Mouse (Mus musculus) stomach, embryonic 16.5 days (tissue): ENCODE measurements around the gene Krtcap2. TPM values are rescaled to one million over a fixed set of nuclear protein-coding genes. Genes with fewer than 3 reads are reported as not detected.

Experiments used
- ATAC-seq: fragments of 200-750 bp; cut with Nextera tagmentation; 2 replicates; pipeline ENCODE4 v1.8.0; 2017; ENCODE audit warnings: moderate number of reproducible peaks, moderate TSS enrichment; ENCODE audit not compliant: insufficient read depth, low FRiP score
- H3K27ac ChIP-seq: fragments of 300-500 bp; sonication (generic); 2 replicates; pipeline ENCODE4 v1.5.1; 2014; ENCODE audit warnings: low read length
- H3K27me3 ChIP-seq: fragments of 300-500 bp; sonication (generic); 2 replicates; pipeline ENCODE4 v1.6.1; 2014; ENCODE audit warnings: low read length, control low read depth, mixed read lengths; ENCODE audit not compliant: control insufficient read depth, insufficient read depth
- H3K36me3 ChIP-seq: fragments of 300-500 bp; sonication (generic); 2 replicates; pipeline ENCODE4 v1.6.1; 2014; ENCODE audit warnings: low read length; ENCODE audit not compliant: control insufficient read depth, insufficient read depth
- H3K4me1 ChIP-seq: fragments of 300-500 bp; sonication (generic); 2 replicates; pipeline ENCODE4 v1.6.1; 2014; ENCODE audit warnings: low read length, control low read depth, mixed read lengths; ENCODE audit not compliant: control insufficient read depth, insufficient read depth
- H3K4me2 ChIP-seq: fragments of 300-500 bp; sonication (generic); 2 replicates; pipeline ENCODE4 v1.6.1; 2014; ENCODE audit warnings: low read depth, low read length, mixed read lengths
- H3K4me3 ChIP-seq: fragments of 300-500 bp; sonication (generic); replicated peaks from 2 replicates; pipeline ENCODE4 v1.5.1; 2014; ENCODE audit warnings: mild to moderate bottlenecking, low read length
- H3K9ac ChIP-seq: fragments of 300-500 bp; sonication (generic); 2 replicates; pipeline ENCODE4 v1.6.1; 2014; ENCODE audit warnings: low read length
- H3K9me3 ChIP-seq: fragments of 300-500 bp; sonication (generic); replicated peaks from 2 replicates; pipeline ENCODE4 v1.6.1; 2016; ENCODE audit warnings: low read length, control low read depth; ENCODE audit not compliant: control insufficient read depth
- WGBS: fragments of 180-500 bp; shearing (Covaris S2); extraction: QIAGEN DNeasy Blood & Tissue Kit; methylation state at CpG from one replicate; pipeline ENCODE4 v1.1.7; 2014; 5-methylcytosine and 5-hydroxymethylcytosine counted together
- polyA plus RNA-seq: library from polyadenylated mRNA; unstranded; fragments of >200 nt; fragmentation: Nextera tagmentation; extraction: Ambion mirVana; gene quantifications from 2 replicates; pipeline ENCODE4 v1.2.1, GENCODE M21; 2015

The Krtcap2 gene
- polyA plus RNA-seq, 1 experiment from 2014 or later, result 325 TPM

DNA sequence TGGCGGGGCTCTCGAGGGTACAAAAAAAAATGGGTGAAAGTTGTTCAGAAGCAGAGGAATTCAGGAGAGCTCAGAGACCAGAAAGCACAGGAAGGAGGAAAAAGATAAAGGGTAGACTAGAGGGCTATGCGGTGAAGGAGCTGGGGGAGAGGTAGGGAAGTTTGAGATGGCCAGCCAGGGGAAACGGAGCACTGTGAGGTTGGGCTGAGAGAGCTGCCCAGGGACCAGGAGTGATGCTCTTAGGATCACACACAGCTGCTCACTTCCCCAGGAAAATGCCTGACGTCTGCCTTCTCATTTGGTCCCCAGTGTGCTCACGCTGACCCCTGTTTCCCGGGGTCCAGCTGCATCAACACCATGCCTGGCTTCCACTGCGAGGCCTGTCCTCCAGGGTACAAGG lies 26.2 kb upstream of the Krtcap2 start:
- no peak overlapping the region for H3K27ac ChIP-seq

DNA sequence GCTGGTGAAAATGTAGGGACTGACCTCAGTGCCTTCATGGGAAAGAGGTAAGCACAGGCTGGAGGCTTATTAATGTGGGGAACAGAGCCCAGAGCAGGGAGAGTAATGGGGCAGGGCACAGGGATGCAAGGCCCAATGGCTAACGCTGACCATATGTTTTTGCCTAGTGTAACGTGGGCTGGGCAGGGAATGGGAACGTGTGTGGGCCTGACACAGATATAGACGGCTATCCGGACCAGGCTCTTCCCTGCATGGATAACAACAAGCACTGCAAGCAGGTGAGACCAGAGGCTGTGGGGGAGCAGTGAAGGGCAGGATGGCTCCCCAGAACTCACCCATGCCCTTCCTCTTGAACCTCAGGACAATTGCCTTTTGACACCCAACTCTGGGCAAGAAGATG lies 24.6 kb upstream of the Krtcap2 start:
- Histone ChIP-seq H3K9ac (no peak overlapping the region), H3K4me1 (peaks cover 5% of the 10 kb centered on the region), H3K4me2 (no peak overlapping the region), H3K27ac (no peak overlapping the region), H3K36me3 (no peaks in the 10 kb centered on the region), H3K4me3 (no peak overlapping the region), H3K27me3 (no peaks in the 10 kb centered on the region; the same call in 1 of the 2 replicates), H3K9me3 (no peaks in the 10 kb centered on the region)
- 82% methylated on average over 5 of the region's 5 CpGs for WGBS
- ATAC-seq, result no peak

More for the DNA sequence above, 26.2 kb upstream of the Krtcap2 start:
- 37% methylated on average over 8 of the region's 8 CpGs for WGBS
- Histone ChIP-seq H3K36me3 (no peaks in the 10 kb centered on the region), H3K27me3 (no peaks in the 10 kb centered on the region), H3K4me2 (no peak overlapping the region), H3K9ac (peak overlapping the region; percentile 27; the same call in 1 of the 2 replicates), H3K9me3 (no peaks in the 10 kb centered on the region), H3K4me3 (no peak overlapping the region), H3K4me1 (peaks cover 12% of the 10 kb centered on the region)
- no peak for ATAC-seq

DNA sequence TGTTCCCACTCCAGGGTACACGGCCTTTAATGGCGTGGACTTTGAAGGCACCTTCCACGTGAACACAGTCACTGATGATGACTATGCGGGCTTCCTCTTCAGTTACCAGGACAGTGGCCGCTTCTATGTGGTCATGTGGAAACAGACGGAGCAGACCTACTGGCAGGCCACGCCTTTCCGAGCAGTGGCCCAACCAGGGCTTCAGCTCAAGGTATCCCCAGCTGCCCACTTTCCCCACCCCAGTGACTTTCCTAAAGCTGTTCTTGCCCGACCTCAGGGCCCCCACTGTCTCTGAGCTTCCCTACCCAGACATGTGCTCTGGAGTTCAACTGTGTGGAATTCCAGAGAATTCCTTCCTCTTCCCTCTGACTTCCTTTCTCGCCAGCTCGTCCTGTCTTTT lies 21.0 kb upstream of the Krtcap2 start:
- Histone ChIP-seq H3K36me3 (no peaks in the 10 kb centered on the region), H3K4me1 (peaks cover 28% of the 10 kb centered on the region), H3K9ac (no peak overlapping the region), H3K9me3 (no peaks in the 10 kb centered on the region), H3K27ac (no peak overlapping the region), H3K4me2 (no peak overlapping the region), H3K27me3 (no peaks in the 10 kb centered on the region; the same call in 1 of the 2 replicates), H3K4me3 (no peak overlapping the region)
- 73% methylated on average over 11 of the region's 11 CpGs for WGBS
- ATAC-seq, result no peak

DNA sequence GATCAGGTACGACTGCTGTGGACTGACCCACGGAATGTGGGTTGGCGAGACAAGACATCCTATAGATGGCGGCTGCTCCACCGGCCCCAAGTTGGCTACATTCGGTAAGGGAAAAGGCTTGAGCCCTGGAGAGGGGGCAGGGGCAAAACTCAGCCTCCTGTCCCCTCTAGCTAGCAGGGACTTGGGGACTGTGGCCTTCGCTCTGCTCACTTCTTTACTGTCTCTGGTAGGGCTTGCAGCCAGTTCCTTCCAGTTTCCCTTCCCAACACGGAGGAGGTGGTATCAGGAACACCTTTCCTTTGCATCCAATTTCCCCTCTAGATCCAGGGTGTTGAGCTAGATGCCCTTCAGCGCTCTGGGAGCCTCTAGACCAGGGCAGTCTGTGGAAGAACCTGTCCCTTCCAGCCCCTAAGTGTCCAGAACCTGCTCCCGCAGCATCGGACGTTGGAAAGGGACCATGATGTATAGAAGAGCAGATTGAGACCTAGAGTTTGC lies 20.4 kb upstream of the Krtcap2 start:
- no peaks in the 10 kb centered on the region for H3K9me3 ChIP-seq
- H3K4me2 ChIP-seq, result no peak overlapping the region
- H3K9ac ChIP-seq, result no peak overlapping the region; the same call in 1 of the 2 replicates
- no peaks in the 10 kb centered on the region for H3K36me3 ChIP-seq
- peaks cover 28% of the 10 kb centered on the region for H3K4me1 ChIP-seq
- H3K4me3 ChIP-seq, result no peak overlapping the region
- no peak for ATAC-seq
- H3K27me3 ChIP-seq, result no peaks in the 10 kb centered on the region; the same call in 1 of the 2 replicates
- H3K27ac ChIP-seq, result no peak overlapping the region
- 53% methylated on average over 12 of the region's 12 CpGs for WGBS

DNA sequence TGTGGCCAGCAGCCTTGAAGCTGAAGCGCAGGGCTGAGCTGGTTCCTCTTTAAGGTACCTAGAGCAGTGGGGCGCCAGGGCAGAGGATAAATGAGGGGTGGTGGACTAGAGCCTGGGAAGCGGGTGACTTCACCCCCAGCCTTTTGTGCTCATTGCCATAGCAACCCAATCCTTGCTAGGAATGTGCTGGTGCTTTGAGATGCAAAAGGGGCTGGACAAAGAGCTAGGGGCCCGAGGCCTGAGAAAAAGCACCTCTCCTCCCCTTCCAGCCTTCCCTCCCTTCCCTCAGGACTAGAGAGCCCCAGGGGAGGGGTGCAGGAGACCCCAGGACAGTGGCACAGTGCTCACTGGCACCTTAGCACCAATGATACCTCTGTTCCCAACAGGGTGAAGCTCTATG lies 19.8 kb upstream of the Krtcap2 start:
- Histone ChIP-seq H3K4me2 (0 out of 2 replicates have a peak overlapping the region, but pooled peaks have one; percentile 85), H3K27me3 (no peaks in the 10 kb centered on the region; the same call in 1 of the 2 replicates), H3K27ac (no peak overlapping the region), H3K4me3 (no peak overlapping the region), H3K9ac (no peak overlapping the region), H3K36me3 (no peaks in the 10 kb centered on the region), H3K9me3 (no peaks in the 10 kb centered on the region), H3K4me1 (peaks cover 28% of the 10 kb centered on the region)
- WGBS, result 46% methylated on average over 4 of the region's 4 CpGs
- no peak for ATAC-seq

DNA sequence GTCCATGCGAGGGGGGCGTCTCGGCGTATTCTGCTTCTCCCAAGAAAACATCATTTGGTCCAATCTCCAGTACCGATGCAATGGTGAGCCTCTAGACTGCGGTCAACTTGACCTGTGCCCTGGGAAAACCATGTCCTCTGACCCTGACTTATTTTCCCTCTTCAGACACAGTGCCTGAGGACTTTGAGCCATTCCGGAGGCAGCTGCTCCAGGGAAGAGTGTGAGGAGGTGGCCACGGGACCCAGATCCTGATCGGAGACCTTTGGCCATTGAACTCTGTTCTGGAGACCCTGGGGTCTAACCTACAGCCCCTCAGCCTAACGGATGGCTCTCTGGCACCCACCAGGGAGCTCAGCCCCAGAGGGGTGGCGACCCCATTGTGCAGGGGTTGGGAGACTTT lies 19.4 kb upstream of the Krtcap2 start:
- Histone ChIP-seq H3K4me3 (peak overlapping the region; percentile 52), H3K27me3 (no peaks in the 10 kb centered on the region; the same call in 1 of the 2 replicates), H3K9ac (peak overlapping the region; percentile 60), H3K27ac (no peak overlapping the region), H3K4me2 (peak overlapping the region; percentile 85; the same call in 1 of the 2 replicates), H3K36me3 (no peaks in the 10 kb centered on the region), H3K9me3 (no peaks in the 10 kb centered on the region), H3K4me1 (peaks cover 28% of the 10 kb centered on the region)
- WGBS, result 34% methylated on average over 11 of the region's 11 CpGs
- no peak for ATAC-seq

DNA sequence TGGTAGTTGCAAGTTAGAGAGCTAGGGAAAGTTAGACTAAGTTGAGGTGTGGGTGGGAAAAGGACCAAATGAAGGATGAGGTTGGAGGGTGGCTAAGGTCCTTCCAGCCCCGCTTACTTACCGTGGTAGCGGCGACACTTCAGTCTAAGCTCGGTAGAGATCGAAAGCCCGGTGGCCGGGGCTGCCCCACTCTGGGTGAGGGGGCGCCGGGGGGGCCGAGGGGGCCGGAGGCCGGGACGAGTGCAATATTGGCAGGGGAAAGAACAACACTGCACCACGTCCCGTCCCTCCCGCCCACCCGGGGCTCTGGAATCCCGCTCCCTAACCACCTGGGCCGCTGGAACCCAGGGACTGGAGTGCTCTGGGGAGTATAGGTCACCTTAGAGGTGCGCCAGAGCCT lies 18.9 kb upstream of the Krtcap2 start, which contains the start of gene Mtx1:
TSS of gene Mtx1 (minus strand) at position 189 of the 400 bp plus-strand sequence.
- peaks cover 28% of the 10 kb centered on the region for H3K4me1 ChIP-seq
- H3K9ac ChIP-seq, result peak within 1 kb of the TSS; percentile 60
- H3K27me3 ChIP-seq, result no peaks in the 10 kb centered on the region; the same call in 1 of the 2 replicates
- H3K27ac ChIP-seq, result peak within 1 kb of the TSS; percentile 83
- H3K4me3 ChIP-seq, result peak within 1 kb of the TSS; percentile 52
- no peak for ATAC-seq
- no peaks in the 10 kb centered on the region for H3K9me3 ChIP-seq
- no peaks in the 10 kb centered on the region for H3K36me3 ChIP-seq
- H3K4me2 ChIP-seq, result peak within 1 kb of the TSS; percentile 85
- WGBS, result 3% methylated on average over 21 of the region's 21 CpGs

DNA sequence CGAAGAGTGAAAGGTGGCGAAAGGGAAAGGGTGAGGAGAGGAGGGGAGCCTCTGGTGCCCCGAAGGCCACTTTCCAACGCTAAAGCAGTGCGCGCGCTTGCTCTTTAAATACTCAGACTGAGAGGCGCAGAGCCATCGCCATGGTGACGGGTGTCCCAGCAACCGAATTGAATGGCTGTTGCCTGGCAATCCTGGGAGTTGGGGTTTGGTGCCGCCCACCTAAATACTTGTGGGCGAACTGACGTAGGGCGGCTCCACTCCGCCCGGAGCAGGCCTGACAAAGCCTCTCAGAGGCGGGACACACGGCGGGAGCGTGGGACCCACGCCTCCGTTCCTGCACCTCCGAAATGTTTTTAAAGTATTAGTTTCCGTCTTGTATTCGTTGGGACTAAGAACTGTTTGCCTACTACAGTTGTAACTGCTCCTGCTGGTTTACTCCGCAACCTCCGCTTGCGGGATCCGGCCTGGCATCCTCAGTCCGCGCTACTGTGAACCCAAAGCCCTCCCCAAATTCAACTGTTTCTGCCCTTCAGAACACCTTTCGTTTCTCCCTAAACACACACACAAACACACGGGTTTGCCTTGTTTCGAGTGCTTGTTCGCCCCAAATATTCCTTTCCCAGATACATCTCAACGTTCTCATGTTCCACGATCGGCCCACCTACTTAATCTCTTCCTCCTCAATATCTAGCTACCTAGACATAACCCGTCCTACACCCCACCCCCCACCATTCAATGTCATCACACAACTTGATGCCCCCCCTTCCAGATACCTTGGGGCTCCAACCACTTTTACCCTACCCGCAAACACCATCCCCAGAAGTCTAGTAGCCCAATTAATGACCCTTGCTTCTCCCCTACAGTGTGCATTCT lies 18.2 kb upstream of the Krtcap2 start:
- Histone ChIP-seq H3K9me3 (no peaks in the 10 kb centered on the region), H3K4me1 (peaks cover 28% of the 10 kb centered on the region), H3K9ac (peak overlapping the region; percentile 60), H3K27ac (peak overlapping the region; percentile 83), H3K4me2 (peak overlapping the region; percentile 85), H3K27me3 (no peaks in the 10 kb centered on the region; the same call in 1 of the 2 replicates), H3K36me3 (no peaks in the 10 kb centered on the region), H3K4me3 (peak overlapping the region; percentile 52)
- WGBS, result 4% methylated on average over 41 of the region's 41 CpGs
- ATAC-seq, result peak; percentile 79

DNA sequence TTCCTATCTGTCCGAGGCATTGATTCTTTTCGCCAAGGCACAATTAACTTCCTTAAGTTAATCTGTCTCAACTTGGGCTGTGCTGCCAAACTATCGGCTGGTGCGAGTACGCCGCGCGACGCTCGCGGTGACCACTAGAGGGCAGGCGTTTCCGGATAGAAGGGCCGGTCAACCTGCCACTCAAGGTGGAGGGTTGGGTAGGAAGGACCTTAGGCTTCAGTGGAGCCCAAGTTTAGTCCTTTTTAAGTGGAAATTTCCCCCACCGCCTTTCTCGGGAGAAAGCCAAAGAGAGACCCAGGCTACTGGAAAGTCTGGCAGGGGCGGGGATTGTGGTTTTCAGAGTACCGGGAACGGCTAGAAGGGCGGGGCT lies 17.6 kb upstream of the Krtcap2 start:
- no peaks in the 10 kb centered on the region for H3K9me3 ChIP-seq
- no peaks in the 10 kb centered on the region for H3K36me3 ChIP-seq
- H3K4me2 ChIP-seq, result peak overlapping the region; percentile 85
- peak overlapping the region; percentile 69 for H3K9ac ChIP-seq
- ATAC-seq, result peak; percentile 46; the same call in 1 of the 2 replicates
- H3K27ac ChIP-seq, result peak overlapping the region; percentile 83
- peak overlapping the region; percentile 52 for H3K4me3 ChIP-seq
- H3K27me3 ChIP-seq, result no peaks in the 10 kb centered on the region; the same call in 1 of the 2 replicates
- under 1% methylated on average over 20 of the region's 20 CpGs for WGBS
- peaks cover 31% of the 10 kb centered on the region for H3K4me1 ChIP-seq
